Mouse (Mus musculus) c-Kit-negative CD71-positive TER-119-positive erythroid progenitor cells, embryonic 14.5 days (primary cell): ENCODE results near the gene Mki67.

ENCODE experiments used
- DNase-seq: peaks from one replicate; pipeline ENCODE4 v3.0.0-alpha.2; 2013; ENCODE audit warnings: low read depth, low spot score

Gene Mki67

DNA sequence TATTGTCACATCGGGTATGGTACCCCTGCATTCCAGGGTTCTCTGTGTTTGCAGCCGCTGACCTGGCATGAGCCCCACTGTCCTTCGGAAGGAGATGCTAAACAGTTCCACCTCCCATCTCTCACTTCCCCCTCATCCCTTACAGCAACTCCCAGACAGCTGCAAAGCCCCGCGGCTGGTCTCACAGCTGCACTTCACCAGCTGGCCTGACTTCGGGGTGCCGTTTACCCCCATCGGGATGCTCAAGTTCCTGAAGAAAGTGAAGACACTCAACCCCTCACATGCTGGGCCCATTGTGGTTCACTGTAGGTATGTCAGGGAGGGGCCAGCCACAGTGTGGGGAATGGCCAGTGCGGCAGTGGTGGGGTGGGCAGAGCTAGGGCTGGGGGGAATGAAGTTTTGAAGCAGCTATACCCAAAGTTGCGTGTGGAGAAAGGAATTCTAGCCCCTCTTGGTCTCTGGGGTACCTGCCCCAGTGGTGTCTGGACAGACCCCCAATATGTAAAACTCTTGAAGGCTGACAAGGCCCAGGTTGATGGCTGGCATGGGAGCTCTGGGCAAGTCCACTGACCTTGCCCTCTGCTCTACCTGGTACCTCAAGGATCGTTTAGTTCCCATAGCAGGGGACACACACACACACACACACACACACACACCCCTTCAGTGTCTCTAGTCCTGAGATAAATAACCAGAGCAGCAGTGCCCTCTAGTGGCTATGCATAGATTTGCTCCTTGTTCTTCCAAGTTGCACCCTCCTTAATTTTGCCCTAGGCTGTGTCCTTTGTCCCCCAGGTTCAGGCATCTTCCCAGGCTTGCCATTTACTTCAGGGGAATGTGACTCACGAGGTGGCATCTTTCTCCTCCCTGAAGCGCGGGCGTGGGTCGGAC, 47.1 kb downstream of the Mki67 start:
- DNase-seq, result peak; percentile 48

DNA sequence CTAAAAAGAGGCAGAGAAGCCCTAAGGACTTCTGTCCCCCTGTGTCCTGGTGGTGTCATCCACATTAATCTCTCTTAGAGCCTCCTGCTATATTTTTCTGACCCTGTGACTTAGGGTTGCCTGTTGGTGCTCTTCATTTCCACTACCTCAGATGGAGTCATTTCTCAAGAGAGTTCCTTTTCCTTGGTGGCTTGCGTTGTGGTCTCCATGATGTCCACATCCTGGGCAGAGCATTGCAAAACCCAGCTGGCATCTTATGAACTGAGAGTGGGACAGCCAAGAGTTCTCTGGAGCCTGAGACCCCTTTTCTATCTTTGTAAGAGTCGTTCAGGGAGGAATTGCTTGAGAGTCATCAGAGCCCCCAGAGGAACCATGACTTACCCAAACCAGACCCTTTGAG, 49.8 kb downstream of the Mki67 start:
- no peak for DNase-seq

DNA sequence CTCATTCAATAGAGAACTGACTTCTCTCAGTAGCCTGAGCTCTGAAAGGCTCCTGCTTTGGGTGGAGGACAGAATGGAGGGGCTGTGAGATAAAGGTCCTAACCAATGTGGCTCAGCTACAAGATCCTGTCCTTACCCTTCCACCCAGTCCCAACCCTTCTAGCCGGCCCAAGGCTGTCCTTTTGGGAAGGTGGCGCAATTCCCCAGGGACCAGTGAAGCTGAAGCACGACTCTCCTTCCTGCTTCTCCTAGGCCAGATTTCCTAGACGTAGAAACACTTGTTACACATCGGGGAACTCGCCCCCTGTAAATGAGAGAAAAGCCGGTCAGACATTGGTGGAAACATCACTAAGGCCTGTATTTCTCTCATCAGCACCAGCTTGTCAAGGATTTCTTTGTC, 52.0 kb downstream of the Mki67 start:
- no peak for DNase-seq

DNA sequence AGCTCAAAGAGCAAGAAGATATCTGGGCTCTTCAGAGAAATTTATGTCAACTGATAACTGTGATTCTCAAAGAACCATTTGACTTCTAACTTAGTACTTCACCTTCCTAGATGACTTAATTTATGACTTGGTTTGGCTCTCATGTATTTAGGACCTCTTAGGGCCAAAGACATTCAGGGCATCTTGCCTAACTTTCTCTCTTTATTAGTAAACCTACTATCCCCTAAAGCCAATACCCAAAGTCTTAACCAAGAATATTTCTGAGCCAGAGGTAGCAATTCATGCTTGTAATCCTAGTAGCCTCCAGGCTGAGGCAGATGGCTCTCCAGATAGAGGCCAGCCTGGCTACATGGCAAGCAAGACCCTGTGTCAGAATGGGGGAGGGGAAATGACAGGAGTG, 55.8 kb downstream of the Mki67 start:
- no peak for DNase-seq

DNA sequence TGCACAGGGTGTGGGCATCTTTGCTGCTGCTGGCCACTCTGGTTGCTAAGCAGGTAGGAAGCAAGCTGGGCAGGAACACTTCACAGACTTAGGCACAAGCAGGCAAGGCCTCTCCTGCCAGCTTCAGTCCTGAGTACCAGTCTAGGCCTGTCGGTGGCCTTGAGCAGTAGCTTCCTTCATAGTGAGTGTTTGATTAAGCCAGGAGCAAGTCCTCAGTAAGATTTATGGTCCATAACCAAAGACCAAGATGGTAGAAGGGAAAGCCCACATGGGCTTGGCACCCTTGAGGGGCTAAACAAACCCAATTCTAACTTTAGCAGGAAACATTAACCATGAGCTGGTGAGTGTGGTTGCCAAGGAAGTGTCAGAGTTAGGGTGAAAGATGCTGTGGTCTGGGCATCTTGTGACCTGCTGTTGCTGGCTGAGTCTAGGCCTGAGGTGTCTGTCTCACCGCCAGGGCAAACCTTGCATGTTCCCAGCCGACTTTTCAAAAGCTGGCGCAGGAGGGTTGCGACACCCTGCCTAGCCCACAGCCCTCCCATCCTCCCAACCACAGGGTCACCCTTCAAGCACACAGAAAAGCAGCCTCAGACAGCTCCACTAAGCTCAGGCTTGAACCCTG, 56.7 kb downstream of the Mki67 start:
- DNase-seq, result no peak

DNA sequence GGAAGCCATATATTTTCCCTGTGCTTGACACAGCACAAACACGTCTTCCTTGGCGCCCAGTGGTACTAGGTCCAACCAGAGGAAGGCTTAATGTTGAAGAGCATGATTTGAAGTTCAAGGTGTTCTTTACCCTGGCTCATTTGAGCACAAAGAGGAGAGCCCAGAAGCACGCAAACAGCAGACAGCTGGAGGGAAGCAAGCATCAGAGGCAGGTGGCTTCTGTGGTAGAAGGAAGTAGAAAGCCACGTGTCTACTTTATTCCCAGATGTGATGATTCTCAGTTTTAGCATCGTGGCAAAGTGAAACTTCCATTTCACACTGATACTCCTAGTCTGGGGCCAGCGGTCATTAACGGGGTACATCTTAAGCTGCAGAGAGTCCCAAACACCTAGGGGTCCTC, 58.0 kb downstream of the Mki67 start:
- no peak for DNase-seq

DNA sequence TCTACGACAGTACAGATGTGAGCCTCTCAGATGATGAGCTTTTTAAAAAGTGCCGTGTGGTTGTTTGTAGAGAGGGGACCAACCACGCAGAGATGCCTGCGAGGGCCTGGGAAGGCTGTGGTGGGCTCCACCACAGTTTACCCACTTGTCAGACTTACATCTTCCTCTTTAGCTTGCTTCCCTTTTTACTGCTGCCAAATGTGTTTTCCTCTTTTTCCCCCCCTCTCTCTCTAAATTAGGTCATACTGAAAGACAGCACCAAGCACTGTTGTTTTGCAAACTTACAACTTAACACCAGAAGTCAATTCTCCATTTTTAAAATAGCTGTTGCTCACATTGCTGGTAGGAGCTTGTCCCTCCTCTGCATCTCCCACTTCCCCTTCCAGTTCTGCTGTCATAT, 61.0 kb downstream of the Mki67 start:
- no peak for DNase-seq

DNA sequence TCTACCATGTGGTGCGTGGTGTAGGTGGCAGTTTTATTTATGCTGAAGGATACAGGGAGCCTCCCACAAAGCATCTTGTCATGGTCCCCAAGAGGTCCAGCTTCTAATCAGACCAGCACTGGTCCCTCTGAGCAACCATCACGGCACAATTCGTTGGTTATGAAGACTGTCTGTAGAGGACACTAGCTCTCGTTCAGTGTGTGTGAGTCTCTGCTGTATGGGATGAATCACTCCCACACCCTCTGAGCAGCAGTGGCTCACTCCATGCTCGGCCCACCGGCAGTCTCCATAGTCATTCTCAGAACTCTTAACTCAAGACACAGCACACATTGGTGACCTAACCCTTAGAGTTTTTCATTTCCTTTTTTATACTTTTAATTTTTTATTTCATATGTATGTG, 61.9 kb downstream of the Mki67 start:
- no peak for DNase-seq

DNA sequence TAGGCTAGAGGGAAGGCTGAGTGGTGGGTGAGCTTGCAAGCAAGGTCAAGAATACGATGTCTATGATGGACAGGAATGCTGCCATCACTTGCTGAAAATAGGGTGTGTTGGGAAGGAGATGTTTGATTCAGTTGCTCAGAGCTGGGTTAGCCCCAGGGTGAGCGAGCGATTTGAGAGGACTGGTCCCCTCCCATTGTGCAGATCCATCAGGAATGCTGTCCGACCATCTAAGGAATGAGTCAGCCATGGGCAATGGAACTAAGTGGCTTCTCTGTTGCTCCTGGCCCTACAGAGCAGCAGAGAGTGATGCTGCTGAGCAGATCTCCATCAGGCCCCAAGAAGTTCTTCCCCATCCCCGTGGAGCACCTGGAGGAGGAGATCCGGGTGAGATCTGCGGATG, 62.6 kb downstream of the Mki67 start:
- DNase-seq, result no peak

DNA sequence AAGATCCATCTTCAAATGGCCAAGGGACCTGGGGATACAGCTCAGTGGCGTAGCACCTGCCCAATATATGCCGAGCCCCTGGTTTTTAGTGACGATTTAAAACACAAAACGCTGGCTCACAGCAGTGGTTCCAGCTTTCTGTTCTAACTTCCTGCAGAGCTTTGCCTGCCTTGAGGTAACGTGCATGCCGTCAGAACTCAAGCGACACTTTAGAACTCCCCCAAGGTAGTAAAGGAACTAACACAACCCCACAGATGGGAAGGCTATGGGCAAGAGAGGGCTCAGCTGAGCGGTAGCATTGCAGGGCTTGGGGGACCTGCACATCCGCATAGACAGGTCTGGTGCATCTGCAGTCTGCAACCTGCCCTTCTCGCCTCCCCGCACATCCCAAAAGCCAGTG, 63.4 kb downstream of the Mki67 start:
- no peak for DNase-seq

DNA sequence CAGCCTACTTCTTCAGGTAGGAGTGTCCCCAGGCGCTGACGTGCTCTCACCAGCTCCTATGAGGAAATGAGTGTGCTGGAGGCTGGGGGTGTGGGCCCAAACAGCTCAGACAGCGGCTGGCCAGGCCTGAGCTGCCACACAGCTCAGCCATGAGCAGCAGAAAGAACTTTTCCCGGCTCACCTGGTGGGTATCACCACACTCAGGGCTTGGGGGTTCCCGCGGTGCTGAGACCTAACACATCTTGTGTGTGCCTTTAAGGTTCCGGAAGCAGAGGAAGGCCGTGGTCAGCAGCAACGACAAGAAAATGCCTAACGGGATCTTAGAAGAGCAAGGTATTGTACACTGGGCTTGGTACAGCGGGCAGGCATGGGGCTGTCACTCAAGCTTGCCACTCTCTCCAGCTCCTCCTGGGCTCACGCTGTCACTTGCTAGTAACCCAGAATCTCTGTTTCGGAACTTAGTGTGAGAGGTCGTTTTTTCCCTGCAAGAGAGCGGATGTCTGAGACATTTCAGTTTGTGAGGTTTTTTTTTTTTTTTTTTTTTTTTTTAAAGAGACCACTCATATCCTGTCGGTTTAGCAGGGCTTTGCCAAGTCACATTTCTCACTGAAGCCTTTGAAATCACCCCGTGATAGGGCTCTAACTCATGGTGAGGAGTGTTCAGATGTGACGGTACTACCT, 64.2 kb downstream of the Mki67 start:
- no peak for DNase-seq

DNA sequence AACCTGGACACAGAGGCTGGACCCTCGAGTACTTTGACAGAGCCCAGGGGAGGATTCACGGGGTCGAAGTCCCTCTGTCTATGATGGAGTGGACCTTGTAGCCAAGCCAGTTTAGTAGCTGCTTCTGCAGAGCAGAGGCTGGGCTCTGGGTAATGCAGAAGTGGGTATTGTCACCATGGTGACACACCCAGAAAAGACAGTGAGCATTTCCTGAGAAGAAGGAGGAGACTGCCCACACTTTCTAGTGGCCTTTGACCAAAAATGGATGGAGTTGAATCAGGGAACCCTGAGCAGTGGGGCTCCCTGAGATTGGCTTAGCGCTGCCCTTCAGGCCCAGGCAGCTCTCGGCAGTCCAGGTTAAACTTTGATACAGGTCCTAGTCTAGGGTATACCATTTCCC, 66.1 kb downstream of the Mki67 start:
- DNase-seq, result no peak

DNA sequence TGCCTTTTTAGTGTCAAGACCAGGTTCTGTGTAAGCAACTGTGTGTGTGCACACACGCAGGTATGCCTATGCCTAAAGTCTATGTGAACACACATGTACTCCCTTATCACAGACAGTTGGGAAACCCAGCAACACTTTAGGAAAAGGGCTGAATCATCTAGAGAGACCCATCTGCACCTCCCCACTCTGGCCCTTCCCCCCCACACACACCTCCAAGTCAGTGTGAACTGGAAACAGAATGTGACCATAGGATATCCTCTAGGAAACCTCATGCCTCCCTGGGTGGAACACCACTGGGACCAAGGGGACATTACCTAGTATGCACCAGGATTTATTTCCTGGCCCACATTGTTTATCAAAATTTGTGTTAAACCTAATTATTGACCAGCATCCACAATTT, 66.9 kb downstream of the Mki67 start:
- DNase-seq, result no peak

DNA sequence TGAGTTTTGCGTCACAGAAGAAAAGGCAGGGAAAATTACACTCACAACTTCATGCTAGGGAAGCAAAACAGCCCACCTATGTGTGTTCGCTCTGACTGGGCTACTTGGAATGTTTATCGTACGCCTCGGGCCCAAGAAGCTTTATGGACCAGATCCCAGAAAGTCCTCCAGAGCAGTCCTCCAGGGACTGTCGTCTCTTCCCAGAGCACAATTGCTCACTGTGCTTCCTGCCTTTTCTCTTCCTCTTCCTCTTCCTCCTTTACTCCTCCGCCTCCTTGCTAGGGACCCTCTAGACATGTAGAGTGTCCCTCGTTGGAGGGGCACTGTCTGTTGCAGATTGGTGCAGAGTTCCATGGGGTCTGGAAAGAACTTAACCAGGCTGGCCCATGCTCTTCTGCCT, 67.3 kb downstream of the Mki67 start:
- no peak for DNase-seq

DNA sequence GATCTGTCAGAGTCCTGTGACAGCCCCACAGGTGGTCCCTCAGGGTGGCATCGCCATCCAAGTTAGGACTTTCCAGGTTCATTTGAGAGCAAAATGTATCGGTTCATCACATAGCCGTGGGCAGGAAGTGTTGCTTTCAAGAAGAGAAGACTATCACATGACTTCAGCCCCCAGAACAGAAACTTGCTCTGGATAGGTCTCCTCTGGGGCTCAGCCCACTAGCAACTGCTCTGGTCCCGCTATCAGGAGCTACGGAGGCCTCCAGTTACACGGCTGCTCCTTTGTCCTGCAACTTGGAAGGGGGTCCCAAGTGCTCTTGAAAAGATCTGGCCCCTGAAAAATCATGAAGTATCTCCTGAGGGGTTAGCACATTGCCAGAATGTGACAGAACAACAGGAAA, 69.2 kb downstream of the Mki67 start:
- no peak for DNase-seq

DNA sequence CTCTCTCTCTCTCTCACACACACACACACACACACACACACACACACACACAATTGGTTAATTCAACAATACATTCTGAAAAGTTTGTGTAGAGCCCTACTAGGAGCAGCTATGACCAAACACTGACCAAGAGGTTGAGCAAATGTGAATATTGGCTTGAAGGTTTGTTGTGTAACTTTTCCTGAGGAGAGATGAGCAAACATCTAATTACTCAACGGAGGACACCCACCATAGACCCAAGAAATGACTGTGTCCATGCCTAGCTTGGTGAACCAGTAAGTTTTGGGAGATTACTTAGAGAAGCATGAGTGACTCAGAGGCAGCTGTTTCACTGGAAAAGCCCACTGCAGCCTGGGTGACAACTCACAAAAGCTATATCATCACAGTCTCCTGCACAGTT, 71.7 kb downstream of the Mki67 start:
- no peak for DNase-seq

DNA sequence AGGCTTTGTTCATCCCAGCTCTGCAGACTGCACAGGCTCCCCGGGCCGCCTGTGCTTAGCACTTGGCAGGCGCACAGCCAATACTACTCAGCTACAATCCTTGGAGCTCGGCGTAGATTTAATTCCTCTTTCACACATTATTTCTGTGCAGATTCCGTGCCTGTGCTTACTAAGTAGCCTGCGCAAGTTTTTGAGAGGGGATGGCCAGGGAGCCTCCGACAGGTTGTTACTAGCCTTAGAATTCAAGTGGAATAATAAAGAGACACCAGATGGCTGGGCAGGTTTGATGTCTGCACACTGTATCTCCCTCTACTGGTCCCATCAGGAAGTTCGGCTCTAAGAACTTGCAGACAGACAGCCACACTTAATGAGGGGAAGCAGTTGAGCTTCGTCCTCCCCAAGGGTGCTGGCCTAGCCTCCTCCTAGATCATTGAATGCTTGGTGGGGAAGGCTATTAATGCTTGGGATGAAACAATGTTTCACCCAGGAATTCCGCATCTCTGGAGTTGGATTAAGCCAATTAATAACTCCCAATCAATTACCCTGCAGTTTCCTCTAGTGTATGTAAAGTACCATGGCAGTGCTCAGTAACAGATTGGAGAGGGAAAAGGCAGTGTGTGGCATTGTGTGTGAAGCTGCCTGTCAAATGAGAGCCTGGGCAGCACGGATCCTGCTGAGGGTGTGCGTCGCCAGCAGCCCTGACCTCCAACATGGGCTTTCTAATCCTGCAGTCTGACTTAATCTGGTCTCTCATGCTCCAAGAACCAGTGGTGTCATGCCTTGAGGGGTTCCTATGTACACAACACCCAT, 74.3 kb downstream of the Mki67 start:
- no peak for DNase-seq
